Mouse (Mus musculus) stomach, postnatal 0 days (tissue): Measurements from ENCODE around the gene Paqr5.

Experiments used
- CTCF ChIP-seq: IDR thresholded peaks from 2 replicates; pipeline ENCODE4 v1.5.1; 2016; ENCODE audit warnings: antibody characterized with exemption, low read depth, mild to moderate bottlenecking, moderate library complexity
- EP300 ChIP-seq: optimal IDR thresholded peaks from 2 replicates; pipeline ENCODE3; 2016; ENCODE audit warnings: antibody characterized with exemption

GRCm38 (mm10) chr9:61910526-61911256 lies 116.0 kb downstream of the Paqr5 start:
- TF ChIP-seq CTCF: peak; percentile 37; the same call in 1 of the 2 replicates
- TF ChIP-seq EP300: no peak
